Mouse (Mus musculus) midbrain, postnatal 0 days (tissue): ENCODE data around the gene Mybpc3. TPM values are rescaled to one million over a fixed set of nuclear protein-coding genes. Genes with fewer than 3 reads are reported as not detected.
A peak's percentile ranks its signal among the peaks of the same experiment; 100 is the strongest.

Experiments
- ATAC-seq: fragments of 200-750 bp; cut with Nextera tagmentation; 2 replicates; pipeline ENCODE4 v1.8.0; 2017; ENCODE audit warnings: moderate number of reproducible peaks, mild to moderate bottlenecking, moderate TSS enrichment, moderate library complexity; ENCODE audit not compliant: low FRiP score
- DNase-seq: peaks from one replicate; pipeline ENCODE4 v3.0.0-alpha.2; 2015; ENCODE audit warnings: low spot score
- H3K27ac ChIP-seq: fragments of 300-500 bp; sonication (generic); 2 replicates; pipeline ENCODE4 v1.5.1; 2014; ENCODE audit warnings: low read depth, mild to moderate bottlenecking, low read length, mixed read lengths
- H3K27me3 ChIP-seq: fragments of 300-500 bp; sonication (generic); 2 replicates; pipeline ENCODE4 v1.6.1; 2014; ENCODE audit warnings: low read length, control low read depth, mixed read lengths; ENCODE audit not compliant: insufficient read depth
- H3K36me3 ChIP-seq: fragments of 300-500 bp; sonication (generic); 2 replicates; pipeline ENCODE4 v1.6.1; 2014; ENCODE audit warnings: low read length, control low read depth, mixed read lengths; ENCODE audit not compliant: insufficient read depth
- H3K4me1 ChIP-seq: fragments of 300-500 bp; sonication (generic); 2 replicates; pipeline ENCODE4 v1.6.1; 2014; ENCODE audit warnings: mild to moderate bottlenecking, control low read depth, antibody characterized with exemption, low read length, mixed read lengths; ENCODE audit not compliant: insufficient read depth
- H3K4me2 ChIP-seq: fragments of 300-500 bp; sonication (generic); 2 replicates; pipeline ENCODE4 v1.6.1; 2014; ENCODE audit warnings: low read depth, mild to moderate bottlenecking, low read length, mixed read lengths; ENCODE audit not compliant: poor library complexity, severe bottlenecking
- H3K4me3 ChIP-seq: fragments of 300-500 bp; sonication (generic); 2 replicates; pipeline ENCODE4 v1.5.1; 2014; ENCODE audit warnings: low read depth, mild to moderate bottlenecking, low read length, moderate library complexity
- H3K9ac ChIP-seq: fragments of 300-500 bp; sonication (generic); replicated peaks from 2 replicates; pipeline ENCODE4 v1.6.1; 2014; ENCODE audit warnings: mild to moderate bottlenecking, low read length, moderate library complexity, mixed read lengths; ENCODE audit not compliant: poor library complexity, severe bottlenecking
- H3K9me3 ChIP-seq: fragments of 300-500 bp; sonication (generic); 2 replicates; pipeline ENCODE4 v1.6.1; 2016; ENCODE audit warnings: low read length, control low read depth
- CTCF ChIP-seq: IDR thresholded peaks from 2 replicates; pipeline ENCODE4 v1.5.1; 2016; ENCODE audit warnings: antibody characterized with exemption, mild to moderate bottlenecking
- WGBS: fragments of 180-500 bp; shearing (Covaris S2); extraction: QIAGEN DNeasy Blood & Tissue Kit; methylation state at CpG from one replicate; pipeline ENCODE4 v1.1.7; 2014; 5-methylcytosine and 5-hydroxymethylcytosine counted together
- polyA plus RNA-seq: library from polyadenylated mRNA; unstranded; fragments of >200 nt; fragmentation: Nextera tagmentation; extraction: Ambion mirVana; gene quantifications from 2 replicates; pipeline ENCODE4 v1.2.1, GENCODE M21; 2015
- total RNA-seq: library from RNA; depleted of rRNA; stranded (reverse); fragments of >200 nt; gene quantifications from 2 replicates; pipeline ENCODE4 v1.2.3, GENCODE M21; 2014

The Mybpc3 gene
- total and polyA plus RNA-seq, 2 experiments from 2014 or later, result not detected

DNA sequence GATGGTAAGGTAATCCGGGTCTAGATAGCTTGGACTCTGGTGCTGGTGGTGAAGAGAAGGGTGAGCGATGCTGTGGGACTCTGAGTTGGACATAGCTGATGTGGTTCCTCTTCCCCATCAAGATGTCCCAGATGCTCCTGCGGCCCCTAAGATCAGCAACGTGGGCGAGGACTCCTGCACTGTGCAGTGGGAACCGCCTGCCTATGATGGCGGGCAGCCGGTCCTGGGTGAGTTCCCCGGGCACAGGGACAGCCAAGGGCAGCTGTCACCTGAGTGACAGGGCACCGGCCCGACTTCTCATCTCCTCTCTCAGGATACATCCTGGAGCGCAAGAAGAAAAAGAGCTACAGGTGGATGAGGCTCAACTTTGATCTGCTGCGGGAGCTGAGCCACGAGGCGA, 13.3 kb downstream of the Mybpc3 start:
- WGBS, result 89% methylated on average over 15 of the region's 15 CpGs
- no peak overlapping the region for H3K4me2 ChIP-seq

DNA sequence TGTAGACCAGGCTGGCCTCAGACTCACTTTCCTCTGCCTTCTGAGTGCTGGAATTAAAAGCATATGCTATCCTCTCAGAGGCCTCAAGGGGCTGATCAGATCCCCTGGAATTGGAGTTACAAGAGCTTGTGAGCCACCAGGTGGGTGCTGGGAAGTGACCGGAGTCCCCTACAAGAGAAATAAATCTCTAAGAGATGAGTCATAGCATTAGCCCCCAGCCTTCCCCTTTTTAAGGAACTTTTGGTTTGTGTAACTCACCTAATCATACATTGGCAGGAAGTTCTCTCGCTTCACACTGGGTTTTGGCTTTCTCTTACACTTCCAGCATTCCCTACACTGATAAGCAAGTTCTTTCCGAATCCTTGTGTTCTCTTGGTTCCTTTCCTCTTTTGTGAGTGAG, 14.1 kb downstream of the Mybpc3 start:
- no peak for DNase-seq
- no peaks in the 10 kb centered on the region for H3K9me3 ChIP-seq
- H3K4me1 ChIP-seq, result no peaks in the 10 kb centered on the region
- no peak overlapping the region for H3K4me3 ChIP-seq
- H3K27me3 ChIP-seq, result no peaks in the 10 kb centered on the region
- TF ChIP-seq CTCF, result no peak
- peaks cover 2% of the 10 kb centered on the region; the same call in 1 of the 2 replicates for H3K36me3 ChIP-seq
- H3K4me2 ChIP-seq, result no peak overlapping the region
- WGBS, result 91% methylated on average over 3 of the region's 3 CpGs
- H3K27ac ChIP-seq, result no peak overlapping the region
- ATAC-seq, result no peak
- H3K9ac ChIP-seq, result no peak overlapping the region

More for the DNA sequence above, 13.3 kb downstream of the Mybpc3 start:
- Histone ChIP-seq H3K4me1 (no peaks in the 10 kb centered on the region), H3K36me3 (no peaks in the 10 kb centered on the region), H3K9me3 (no peaks in the 10 kb centered on the region), H3K27ac (no peak overlapping the region), H3K4me3 (no peak overlapping the region), H3K9ac (no peak overlapping the region), H3K27me3 (no peaks in the 10 kb centered on the region)
- DNase-seq, result no peak
- no peak for ATAC-seq
- TF ChIP-seq CTCF, result no peak

DNA sequence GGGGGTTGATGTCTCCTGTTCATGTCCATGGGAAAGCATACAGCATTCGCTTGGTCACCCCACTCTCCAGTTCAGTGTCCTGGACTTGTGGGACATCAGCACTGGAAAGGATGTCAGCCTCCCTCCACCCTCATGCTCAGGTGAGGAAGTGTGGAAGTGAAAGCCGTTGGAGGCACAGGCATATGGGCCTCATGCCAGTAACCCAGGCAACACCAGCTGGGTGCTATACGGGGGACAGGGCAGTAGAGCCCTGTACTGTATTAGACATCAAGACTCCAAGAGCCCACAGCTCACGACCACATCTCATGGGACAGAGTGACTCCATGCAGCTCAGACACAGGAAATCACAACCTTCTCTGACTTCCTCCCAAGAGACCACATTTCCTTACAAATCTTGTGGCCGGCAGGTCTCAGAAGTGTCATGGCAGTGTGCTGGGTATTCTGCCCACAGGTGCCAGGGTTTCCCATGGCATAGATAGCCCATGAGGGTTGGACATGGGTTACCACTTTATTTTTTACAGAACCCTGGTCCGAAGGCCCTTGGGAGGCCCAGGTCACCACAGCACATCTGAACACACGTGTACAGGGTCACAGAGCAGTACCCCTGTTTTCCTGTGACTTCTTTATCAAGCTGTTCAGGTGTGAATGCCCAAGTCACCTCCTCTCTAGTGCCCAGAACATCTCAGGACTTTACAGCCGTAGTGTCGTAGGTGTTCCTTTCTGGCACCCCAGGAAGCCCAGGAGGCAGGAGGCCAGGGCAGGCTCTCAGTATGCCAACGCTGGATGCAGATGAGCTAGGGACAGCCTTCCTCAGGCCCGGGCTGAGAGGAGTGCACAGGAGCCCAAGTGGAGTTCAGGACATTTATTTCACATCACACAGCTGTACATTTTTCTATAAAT, 18.8 kb downstream of the Mybpc3 start:
- Histone ChIP-seq H3K27me3 (no peaks in the 10 kb centered on the region), H3K4me2 (no peak overlapping the region), H3K4me3 (no peak overlapping the region), H3K4me1 (no peaks in the 10 kb centered on the region), H3K9me3 (no peaks in the 10 kb centered on the region), H3K27ac (no peak overlapping the region), H3K36me3 (peaks cover 44% of the 10 kb centered on the region), H3K9ac (no peak overlapping the region)
- 83% methylated on average over 11 of the region's 11 CpGs for WGBS
- DNase-seq (no peak), ATAC-seq (no peak)
- TF ChIP-seq CTCF, result no peak

DNA sequence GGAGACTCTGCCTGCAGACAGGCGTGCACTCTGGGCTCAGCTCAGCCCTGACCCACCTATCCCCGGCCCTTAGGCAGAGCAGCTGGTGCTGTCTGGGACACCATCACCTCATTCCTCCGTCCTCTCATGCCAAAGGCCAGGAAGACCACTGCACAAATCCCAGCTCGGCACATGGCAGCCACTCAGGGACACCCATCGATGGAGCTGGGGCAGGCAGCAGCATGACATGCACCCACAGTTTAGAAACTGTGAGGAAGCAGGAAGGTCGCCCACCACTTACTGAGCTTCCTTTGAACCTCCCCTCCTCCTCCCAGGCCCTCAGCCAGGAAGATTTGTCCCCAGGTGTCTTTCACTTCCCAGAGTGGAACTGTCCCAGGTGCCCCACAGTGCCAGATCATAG, 19.5 kb downstream of the Mybpc3 start:
- H3K27ac ChIP-seq, result no peak overlapping the region
- no peak for DNase-seq
- H3K4me1 ChIP-seq, result no peaks in the 10 kb centered on the region
- no peaks in the 10 kb centered on the region for H3K27me3 ChIP-seq
- TF ChIP-seq CTCF, result no peak
- H3K4me3 ChIP-seq, result no peak overlapping the region
- H3K9ac ChIP-seq, result no peak overlapping the region
- peaks cover 51% of the 10 kb centered on the region for H3K36me3 ChIP-seq
- no peak for ATAC-seq
- WGBS, result 87% methylated on average over 6 of the region's 6 CpGs
- no peak overlapping the region for H3K4me2 ChIP-seq
- no peaks in the 10 kb centered on the region for H3K9me3 ChIP-seq

DNA sequence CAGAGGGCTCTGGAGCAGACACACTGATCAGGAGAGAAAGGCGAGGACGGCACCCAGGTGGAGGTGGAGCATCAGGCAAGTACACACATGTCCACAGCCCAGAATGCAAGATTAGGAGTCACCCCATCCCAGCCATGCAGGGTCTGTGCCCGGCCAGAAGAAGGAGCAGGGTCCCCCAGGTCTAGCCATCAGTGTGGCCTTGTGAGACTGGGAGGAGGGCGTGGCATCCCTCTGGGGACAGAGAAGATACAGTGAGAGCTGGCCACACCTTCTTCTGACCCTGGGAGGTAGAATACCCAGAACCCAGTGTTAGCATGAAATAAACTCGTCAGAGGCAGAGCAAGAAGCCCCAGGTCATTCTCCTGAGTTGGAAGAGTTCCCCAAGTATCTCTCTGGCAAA, 21.4 kb downstream of the Mybpc3 start:
- no peak for TF ChIP-seq CTCF
- 74% methylated on average over 5 of the region's 5 CpGs for WGBS
- Histone ChIP-seq H3K27me3 (no peaks in the 10 kb centered on the region), H3K27ac (no peak overlapping the region), H3K4me2 (no peak overlapping the region), H3K4me3 (no peak overlapping the region), H3K36me3 (peaks cover 66% of the 10 kb centered on the region), H3K4me1 (no peaks in the 10 kb centered on the region), H3K9me3 (no peaks in the 10 kb centered on the region), H3K9ac (0 out of 2 replicates have a peak overlapping the region, but pooled peaks have one; percentile 24)
- ATAC-seq, result no peak
- DNase-seq, result no peak

DNA sequence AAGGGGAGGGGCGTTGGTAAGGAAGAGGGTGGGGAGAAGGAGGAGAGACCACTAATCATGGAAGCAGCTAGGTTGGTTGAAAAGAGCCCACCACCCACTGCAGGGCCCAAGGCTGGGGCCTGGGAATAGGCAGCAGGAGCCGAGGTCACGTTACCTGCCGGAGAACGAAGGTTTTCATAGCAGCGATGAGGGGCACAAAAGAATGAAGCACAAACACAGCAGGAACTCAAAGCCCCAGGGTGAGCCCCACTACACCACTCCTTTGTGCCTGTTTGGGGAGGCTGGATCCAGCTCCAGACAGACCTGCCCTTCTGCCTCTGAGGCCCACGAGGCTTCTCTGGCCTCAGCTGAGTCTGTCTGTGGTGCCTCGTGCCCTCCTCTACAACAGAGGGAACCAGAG, 21.8 kb downstream of the Mybpc3 start:
- no peak overlapping the region for H3K4me2 ChIP-seq
- H3K9ac ChIP-seq, result no peak overlapping the region
- no peaks in the 10 kb centered on the region for H3K9me3 ChIP-seq
- no peak overlapping the region for H3K4me3 ChIP-seq
- ATAC-seq (no peak), DNase-seq (no peak)
- WGBS, result 70% methylated on average over 8 of the region's 8 CpGs
- no peak overlapping the region for H3K27ac ChIP-seq
- H3K4me1 ChIP-seq, result no peaks in the 10 kb centered on the region
- no peaks in the 10 kb centered on the region for H3K27me3 ChIP-seq
- TF ChIP-seq CTCF, result no peak
- H3K36me3 ChIP-seq, result peaks cover 68% of the 10 kb centered on the region
